Mouse (Mus musculus) liver, embryonic 14.5 days (tissue): ENCODE measurements around the gene Hdac9.

ENCODE experiments used
- CTCF ChIP-seq: IDR thresholded peaks from 2 replicates; pipeline ENCODE4 v1.5.1; 2016; ENCODE audit warnings: antibody characterized with exemption, low read depth, control low read depth
- EP300 ChIP-seq: IDR thresholded peaks from 2 replicates; pipeline ENCODE4 v1.6.1; 2016; ENCODE audit warnings: antibody characterized with exemption, low read depth

GRCm38 (mm10) chr12:34803721-34804120 lies 113.2 kb downstream of the Hdac9 start:
- no peak for TF ChIP-seq CTCF
- TF ChIP-seq EP300, result no peak
